Mouse (Mus musculus) embryonic fibroblast, embryonic 13.5 days (primary cell): ENCODE results near the gene Rab1a.

Source experiments
- CTCF ChIP-seq: IDR thresholded peaks from 2 replicates; pipeline ENCODE4 v1.5.1; 2011; ENCODE audit warnings: mild to moderate bottlenecking, control low read depth, low read length, moderate library complexity, borderline replicate concordance; ENCODE audit not compliant: insufficient read depth
- POLR2A ChIP-seq: IDR thresholded peaks from 2 replicates; pipeline ENCODE4 v1.6.1; 2011; ENCODE audit warnings: low read depth, mild to moderate bottlenecking, control low read depth, low read length, moderate library complexity

GRCm38 (mm10) chr11:20214779-20215178, 13.5 kb downstream of the Rab1a start:
- no peak for TF ChIP-seq POLR2A
- TF ChIP-seq CTCF: no peak
